Mouse (Mus musculus) spleen, postnatal 14 days (tissue): Measurements from ENCODE around the gene Fam76a.
A peak's percentile ranks its signal among the peaks of the same experiment; 100 is the strongest.
"Not testable (repeated sequence)": the region's sequence is repeated elsewhere in the genome, so short reads cannot be mapped to it uniquely, and the experiment has no call there.

Experiments used
- DNase-seq, 2 experiments: peaks; one replicate each; pipeline ENCODE4 v3.0.0; 2021 to 2022; ENCODE audit warnings: low spot score in 2 of 2

Gene Fam76a

GRCm38 (mm10) chr4:132945261-132946046 lies 23.1 kb upstream of the Fam76a start:
- peak; percentile 77 to 87 for DNase-seq

DNA sequence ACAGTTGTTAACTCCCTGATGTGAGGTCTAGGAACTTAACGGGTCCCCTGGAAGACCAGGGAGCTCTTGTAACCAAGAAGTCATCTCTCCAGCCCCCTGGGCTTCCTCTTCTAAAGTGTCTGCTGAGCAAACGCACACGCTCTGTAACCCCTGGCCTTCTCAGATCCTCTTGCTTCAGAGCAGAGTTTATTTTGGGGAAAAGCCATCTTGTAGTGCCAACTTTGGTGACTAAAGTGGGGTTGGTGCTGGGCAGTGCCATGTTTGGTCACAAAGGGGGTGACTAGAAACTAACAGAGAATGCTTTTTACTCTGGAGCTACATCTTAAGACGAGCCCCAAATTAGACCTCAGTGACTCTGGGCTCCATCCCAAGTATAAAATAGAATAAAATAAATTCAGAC lies 22.4 kb upstream of the Fam76a start:
- no peak for DNase-seq

DNA sequence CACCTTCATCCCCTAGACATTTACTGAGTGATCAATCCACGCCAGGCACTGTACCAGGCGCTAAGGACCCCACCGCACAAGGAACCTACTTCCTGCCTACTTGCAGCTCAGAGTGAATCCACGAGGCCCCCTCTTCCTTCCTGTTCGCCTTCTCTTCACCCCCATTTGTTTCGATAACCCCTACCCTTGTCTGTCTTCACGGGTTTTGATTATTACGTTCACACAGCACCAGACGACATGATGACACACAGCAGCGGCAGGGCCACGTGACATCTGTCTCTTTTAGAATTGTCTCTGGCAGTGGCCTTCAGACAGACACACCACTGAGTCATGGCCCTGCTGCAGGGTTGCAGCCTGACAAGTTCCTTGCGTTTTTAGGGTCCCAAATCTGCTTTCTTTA lies 21.7 kb upstream of the Fam76a start:
- DNase-seq = no peak

DNA sequence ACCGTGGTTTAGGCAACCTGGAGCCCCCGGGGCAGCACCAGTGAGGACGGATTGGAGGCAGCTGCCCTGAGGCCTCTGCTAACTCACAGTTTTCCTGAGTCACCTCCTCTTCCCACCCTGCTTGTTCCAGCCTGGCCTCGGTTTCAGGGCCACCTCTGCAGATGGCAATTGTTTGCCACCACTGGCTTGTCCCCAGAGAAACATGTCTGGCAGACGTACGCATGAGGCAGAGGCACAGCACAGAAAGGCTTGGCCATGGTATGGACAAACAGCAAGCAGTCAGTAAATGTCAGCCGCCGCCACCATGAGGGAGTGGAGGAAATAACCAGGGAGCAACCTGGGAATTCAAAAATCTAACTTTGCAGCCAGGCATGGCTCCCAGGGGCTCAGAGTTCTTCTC lies 20.7 kb upstream of the Fam76a start:
- no peak for DNase-seq

DNA sequence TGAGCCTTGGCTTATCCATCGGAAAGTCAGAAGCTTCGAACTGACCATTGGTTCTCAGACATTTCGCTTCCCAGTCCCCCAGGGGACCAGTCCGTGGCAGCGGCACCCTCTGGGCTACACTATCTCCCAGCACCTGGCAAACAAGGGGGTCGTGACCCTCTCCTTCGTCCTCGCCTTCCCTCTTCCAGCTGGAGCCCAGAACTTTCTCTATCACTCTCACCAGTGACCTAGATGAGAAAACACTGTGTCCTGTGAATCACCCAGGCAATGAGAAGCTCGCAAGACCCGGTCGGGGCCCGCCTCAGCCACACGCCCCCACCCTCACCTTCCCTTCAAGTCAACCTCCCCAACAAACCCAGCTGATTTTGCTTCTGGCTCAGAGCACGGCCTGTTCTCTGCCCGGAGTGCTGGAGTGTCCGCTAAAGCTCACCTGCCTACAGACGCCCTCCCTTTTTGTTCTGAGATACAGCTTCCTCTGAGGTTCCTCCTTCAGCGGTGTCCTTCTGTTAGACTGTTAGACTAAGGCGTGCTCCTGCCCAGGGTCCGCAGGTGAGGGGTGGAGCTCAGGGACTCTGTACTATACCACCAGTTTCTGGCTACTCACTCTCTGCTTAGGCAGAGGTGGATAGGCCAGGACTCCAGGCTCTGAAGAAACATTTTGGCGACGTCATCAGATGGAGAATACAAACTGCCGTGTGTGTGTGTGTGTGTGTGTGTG lies 18.8 kb upstream of the Fam76a start:
- no peak for DNase-seq

DNA sequence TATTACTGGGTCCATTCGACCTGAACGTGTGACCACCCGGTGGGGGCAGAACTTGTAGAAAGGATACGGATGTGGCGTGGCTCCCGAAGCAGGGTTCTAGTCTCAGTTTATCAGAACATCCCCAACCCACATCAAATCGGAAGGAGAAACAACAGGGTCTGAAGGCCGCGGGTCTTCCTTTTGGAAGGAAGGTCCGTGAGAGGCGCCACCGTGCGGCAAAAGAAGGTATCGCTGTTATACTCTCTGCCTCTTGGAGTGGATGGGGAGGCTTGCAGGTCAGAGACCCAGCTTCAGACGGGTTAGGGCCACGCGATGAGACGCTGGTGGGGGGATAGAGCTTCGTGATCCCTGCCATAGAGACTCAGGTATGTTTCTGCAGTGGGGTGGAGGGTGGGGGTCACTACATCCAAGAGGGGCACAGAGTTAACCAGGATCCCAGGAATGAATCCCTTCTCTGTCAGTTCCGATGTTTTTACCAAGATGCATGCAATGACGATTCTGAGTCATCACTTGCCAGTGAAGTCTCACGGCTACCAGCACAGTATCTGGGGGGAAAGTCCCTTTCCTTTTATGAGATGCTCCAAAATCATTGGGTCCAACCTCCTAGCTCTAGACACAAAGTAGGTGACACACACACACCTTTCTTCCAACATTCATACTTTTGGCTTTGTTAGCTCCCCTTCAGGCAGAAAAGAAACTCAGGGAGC lies 17.2 kb upstream of the Fam76a start:
- peak; percentile 42 to 73 for DNase-seq

DNA sequence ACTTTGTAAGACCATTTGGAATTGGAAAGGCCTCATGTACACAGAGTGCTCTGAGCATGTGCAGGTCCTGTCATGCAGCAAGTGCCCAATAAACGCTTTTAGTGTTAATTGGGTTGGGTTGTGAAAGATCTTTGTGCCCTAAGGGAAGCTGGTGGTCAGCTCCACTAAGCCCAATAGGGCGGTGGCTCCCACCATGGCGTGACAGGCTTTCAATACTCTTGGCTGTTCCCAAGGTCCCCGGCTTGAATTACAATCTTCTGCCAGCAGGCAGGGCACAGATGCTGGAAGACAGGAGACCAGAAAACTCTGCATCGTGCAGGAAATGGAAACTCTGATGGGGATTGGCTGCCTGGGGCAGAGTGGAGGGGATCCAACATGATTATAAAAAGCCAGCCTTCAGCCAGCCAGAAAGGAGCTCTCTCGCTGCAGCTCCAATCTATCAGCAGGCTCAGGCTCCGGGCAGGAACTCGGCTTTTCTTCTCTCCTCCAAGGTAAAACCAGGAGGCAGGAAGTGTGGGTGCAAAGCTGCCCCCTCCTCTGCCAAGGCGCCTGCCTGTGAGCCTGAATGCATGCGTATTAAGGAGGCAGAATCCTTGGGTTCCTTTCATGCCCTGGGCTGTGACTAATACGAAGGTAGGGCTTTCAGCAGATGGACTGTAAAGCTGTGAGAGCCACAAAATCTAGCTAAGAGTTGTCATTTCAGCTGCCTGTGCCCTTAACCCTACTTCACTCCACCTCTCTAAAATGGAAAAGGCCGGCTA lies 16.0 kb upstream of the Fam76a start:
- no peak for DNase-seq

DNA sequence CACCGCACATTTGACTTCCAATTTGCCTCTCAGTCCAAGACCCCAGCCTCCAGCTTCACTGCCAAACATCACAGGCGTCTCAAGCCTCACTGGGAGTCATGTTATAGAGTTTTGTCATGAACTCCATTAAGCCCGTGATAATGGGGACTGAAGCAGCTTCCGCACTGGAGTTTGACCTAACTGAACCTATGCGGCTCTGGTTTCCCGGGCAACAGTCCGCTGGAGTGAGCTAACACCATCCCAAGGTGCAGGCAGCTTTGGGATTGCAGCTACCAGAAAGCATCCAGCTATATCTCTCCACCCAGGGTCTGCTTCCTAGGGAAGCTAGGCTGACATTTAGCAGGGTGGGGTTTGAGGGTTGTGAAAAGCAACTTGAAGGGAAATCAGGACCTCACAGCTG lies 12.3 kb upstream of the Fam76a start:
- no peak for DNase-seq

DNA sequence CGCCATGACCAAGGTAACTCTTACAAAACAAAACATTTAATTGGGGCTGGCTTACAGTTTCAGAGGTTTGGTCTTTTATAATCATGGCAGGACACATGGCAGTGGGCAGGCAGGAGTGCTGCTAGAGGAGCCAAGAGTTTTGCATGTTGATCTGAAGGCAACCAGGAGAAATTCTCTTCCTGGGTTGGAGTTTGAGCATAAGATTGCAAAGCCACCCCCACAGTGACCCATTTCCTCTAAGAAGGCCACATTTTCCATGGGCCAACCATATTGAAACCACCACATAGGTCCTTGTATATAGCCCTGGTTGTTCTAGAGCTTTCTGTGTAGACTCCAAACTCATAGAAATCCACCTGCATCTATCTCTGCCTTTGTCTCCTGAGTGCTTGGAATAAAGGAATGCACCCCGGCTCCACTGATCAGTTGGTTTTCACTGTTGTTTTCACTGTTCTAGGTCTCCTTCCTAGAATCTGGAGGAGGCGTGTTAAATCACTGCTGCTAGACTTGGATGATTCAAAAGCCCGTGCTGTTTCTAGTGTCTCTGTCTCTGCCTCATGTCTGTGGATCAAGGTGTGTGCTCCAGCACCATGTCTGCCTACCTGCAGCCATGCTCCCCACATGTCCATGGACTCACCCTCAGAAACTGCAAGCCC lies 10.5 kb upstream of the Fam76a start:
- DNase-seq = no peak

DNA sequence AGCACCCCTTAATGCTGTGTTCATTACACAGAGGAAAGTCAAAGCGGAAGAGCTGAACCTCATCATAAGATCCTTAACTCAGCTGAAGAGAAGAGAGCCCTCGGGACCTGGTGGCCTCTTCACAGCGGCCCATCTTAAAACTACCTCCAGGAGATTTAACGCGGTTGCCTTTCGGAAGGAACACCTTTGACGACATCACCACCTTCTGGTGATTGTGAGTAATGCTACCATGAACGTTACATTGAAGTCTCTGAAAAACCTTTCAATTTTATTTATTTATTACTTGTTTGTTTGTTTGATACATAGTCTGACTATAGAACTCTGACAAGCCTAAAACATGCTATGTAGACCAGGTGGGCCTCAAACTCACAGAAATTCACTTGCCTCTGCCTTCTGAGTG lies 8.4 kb upstream of the Fam76a start:
- DNase-seq = peak in 1 of 2 experiments; percentile 56

GRCm38 (mm10) chr4:132926520-132926919 lies 4.2 kb upstream of the Fam76a start:
- not testable (repeated sequence) for DNase-seq

- no peak for DNase-seq
Observed at GRCm38 (mm10) chr4:132922061-132922530, 262 bp downstream of the Fam76a start.

- DNase-seq = no peak
Observed at GRCm38 (mm10) chr4:132921488-132921887, 870 bp downstream of the Fam76a start.

DNA sequence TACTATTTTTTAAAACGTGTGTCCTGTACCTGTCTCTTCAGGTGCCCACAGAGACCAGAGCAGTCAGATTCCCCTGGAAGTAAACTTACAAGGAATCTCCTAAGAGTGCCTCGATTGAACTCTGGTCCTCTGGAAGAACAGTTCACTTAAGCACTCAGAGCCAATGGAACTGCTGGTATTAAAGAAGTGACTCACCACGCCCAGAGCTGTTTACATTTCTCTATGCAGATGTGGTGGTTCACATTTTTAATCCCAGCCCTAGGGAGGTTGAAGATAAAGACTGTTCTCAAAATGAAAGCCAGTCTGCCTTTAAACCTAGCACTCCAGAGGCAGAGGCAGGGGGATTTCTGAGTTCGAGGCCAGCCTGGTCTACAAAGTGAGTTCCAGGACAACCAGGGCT lies 2.2 kb downstream of the Fam76a start:
- no peak for DNase-seq

DNA sequence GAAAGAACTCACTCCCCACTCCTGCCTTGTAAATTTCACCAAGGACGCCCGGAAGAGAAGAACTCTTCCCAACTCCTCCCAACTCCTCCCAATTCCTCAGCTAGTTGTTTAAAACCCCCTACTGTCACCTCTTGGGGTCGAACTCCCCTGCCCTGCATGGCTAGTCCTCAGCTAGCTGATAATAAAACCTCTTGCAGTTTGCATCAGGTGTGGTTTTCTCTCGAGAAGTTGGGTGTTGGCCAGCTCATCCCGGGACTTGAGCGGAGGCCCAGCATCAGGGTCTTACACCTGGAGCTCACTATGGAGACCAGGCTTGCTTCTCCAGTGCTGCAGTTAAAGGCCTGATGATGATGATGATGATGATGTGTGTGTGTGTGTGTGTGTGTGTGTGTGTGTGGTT lies 3.9 kb downstream of the Fam76a start:
- not testable (repeated sequence) for DNase-seq

DNA sequence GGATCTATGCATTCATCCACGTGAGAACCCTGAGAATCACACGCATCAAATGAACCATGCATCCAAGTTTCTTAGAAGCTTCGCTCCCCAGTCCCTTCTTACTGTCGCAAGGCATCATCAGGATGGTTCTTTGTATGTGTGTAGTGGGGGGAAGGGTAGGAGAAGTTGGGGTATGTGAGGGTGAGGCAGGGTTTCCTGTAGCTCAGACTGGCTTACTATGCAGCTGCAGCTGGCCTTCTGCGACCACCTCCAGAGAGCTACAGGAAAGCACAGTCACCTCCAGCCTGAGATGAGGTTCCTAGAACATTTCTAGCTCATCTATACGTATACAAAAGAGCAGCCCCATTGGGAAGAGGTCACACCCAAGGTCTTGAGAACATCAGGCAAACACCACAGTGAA lies 10.2 kb downstream of the Fam76a start:
- DNase-seq = no peak

GRCm38 (mm10) chr4:132905843-132906360 lies 16.5 kb downstream of the Fam76a start:
- DNase-seq = no peak

DNA sequence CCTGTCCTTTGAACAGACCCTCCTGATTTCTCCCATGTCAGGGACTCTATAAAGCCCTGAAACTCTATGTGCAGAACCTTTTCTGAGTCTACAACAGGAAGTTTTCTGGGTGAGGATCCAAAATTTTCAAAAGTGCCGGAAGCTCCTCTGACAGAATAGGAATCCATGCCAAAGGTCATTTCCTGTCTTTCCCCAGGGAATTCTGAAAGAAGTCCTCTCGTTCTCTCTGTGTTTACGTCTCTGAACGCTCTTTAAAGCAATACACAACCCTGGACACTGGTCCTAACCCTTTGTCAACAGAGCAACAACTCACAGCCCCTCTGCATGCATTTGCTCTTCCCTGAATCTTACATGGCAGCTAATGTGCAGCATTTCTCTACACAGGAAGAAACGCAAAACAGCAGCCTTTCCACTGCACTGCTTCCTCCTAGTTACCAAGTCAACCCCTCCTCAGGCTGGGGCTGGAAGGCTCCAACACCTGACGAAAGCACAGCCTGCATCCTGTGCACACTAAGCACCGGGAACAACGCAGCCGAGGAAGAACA lies 17.5 kb downstream of the Fam76a start:
- no peak for DNase-seq

GRCm38 (mm10) chr4:132904071-132904470 lies 18.3 kb downstream of the Fam76a start:
- no peak for DNase-seq

GRCm38 (mm10) chr4:132898197-132898596 lies 24.2 kb downstream of the Fam76a start:
- no peak for DNase-seq

DNA sequence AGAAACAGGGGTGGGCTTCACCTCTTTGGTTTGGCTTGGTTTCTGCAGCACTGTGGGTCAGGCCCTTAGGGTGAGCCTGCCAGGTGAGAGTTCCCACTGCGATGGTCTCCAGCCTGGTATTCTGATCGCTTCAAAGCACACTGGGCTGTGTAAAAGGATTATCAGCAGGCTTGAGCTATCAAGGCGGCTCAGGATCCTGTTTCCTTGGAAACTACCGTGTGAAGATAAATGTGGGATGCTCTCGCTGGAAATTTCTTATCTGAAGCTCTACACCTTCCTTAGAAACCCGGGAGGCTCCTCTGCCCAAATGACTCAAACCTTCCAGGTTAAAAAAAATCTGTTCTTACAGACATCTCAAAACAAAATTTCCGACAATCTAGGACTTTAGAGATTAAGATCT lies 28.0 kb downstream of the Fam76a start:
- DNase-seq = no peak
